Mouse (Mus musculus): ENCODE results near the gene Tmem212. TPM values are rescaled to one million over a fixed set of nuclear protein-coding genes. Genes with fewer than 3 reads are reported as not detected.

The Tmem212 gene
- total RNA-seq, 2 experiments from 2014 or later: not detected

GRCm38 (mm10) chr3:27901846-27902245 lies 5.7 kb upstream of the Tmem212 start:
- intact Hi-C loops (cut with DNase I): no loop called here
- no peak for DNase-seq

DNA sequence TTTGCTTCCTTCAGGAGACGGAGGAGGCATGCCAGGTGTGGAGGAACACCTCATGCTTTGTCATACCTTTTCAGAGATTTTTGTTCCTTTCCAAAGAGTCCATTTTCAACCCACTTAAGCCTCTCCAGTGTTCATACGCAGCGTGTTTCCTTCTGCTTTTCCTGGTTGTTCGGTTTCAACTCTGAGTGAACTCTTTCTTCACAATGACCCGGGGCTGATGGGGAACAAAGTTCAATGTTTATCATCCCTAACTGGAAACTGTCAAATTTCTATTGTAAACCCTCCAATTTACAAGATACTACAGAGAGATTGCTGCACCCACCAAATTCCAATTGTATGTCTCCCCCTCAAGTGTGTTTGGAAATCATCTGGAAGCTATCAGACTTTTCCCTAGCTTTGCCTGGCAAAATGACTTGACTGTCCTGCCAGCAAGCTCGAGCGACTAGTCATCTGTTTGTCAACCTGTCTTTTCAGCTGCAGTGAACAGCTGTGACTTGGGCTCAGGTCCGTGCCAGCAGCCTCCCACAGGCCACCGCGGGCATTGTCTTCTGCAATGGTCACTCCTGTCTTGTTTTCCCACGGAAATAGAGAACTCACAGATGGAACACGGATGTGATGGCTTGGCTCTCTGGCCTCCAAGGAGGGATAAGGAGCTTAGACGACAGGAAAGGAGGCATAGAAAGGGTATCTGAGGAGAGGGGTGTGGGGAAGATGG lies 3.0 kb upstream of the Tmem212 start:
- DNase-seq: peak; percentile 56 to 73
- intact Hi-C loops (cut with DNase I): no loop called here

DNA sequence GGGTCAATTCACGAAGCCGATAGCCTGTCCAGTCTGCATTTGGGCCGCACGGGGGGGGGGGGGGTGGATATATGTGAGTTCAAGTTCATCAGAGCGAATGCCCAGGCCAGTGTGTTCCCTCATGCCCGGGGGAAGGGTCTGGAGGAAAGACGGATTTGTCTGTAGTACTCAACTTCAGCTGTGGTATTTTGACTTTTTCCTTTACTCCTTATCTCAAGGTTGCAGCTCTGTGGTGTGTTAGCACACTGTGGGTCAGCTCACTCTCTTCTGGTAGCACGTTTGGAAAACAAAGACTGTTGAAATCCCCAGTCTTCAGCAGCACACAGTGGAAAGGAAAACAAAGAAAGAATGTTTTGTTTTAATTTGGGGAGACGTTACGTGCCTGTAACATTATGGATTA lies 2.0 kb upstream of the Tmem212 start:
- intact Hi-C loops (cut with DNase I): no loop called here
- no peak for DNase-seq

DNA sequence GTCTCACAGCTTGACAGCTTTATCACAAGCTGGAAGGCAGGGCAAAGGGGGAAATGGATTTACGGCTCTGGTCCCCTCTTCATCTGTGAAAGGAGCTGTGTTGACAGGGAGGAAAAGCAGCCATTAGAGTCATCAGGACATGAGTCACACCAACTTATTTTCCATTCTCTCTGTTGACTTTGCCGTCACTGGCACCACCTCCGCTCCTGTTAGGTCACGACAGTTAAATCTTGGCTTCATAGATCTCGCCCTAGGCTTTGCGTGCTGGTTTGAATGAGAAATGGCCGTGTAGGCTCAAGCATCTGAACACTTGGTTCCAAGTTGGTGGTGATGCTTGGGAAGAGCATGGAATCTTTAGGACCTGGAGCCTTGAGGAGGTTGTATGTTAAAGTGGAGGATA lies 9.6 kb downstream of the Tmem212 start:
- no peak for DNase-seq
- intact Hi-C loops (cut with DNase I): no loop called here

DNA sequence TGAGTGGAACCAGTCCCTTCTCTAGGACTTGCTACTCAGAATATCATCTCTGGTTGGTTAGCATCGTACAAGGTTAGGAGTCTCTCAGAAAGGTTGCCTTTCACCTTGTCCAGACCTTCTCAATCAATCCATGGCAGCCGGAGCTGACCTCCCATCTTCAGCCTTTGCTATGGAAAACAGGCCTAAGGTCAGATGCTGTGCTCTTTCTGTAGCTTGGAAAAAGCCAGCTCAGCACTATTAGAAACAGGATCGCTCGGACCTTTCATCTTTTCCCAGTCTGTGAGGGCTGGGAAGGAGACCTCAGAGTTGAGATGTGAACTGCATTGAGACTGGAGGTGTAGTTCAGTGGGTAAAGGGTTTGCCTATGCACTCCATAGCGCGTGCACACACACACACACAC lies 10.6 kb downstream of the Tmem212 start:
- DNase-seq: peak in 1 of 2 experiments; percentile 3
- intact Hi-C loops (cut with DNase I): no loop called here

DNA sequence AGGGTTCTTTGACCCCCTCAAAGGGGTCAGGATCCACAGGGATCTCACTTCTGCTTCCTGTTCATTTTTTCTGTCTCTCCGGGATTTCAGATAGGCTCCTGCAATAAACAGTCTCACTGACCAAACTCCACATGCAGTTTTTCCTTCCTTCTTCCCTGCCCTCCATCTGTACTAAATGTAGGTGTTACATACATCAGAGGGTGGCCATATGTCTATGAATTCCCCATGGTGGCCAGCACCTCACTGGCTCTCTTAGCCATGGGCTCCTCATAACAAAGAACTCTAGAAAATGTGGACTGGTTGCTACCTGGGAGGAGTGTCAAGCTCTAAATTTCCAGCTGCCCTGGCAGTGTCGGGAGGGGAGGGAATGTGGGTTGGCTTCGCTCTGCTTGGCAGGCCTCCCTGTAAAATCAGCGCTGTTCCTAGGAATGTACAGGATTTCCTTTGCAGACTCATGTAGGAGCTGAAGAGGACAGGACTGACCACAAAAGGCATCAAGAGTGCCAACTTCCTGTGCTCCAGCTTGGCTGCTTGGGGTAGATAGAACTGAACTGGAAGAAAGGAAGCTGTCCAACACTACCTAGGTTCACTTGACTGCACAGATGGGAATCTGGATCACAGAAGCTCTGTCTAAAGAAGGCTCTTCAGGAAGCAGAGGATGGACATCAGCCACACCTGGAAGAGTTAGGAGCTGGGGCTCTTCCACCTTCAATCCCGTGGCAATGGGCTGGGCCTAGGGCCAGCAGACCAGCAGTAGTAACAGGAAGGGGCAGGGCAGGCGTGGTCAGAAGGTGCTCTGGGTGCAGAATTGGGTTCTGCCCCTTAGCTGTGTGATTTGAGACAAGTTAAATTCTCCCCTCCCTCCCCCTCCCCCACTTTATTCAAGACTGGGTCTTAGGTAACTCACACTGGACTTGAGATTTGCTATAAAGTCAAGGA lies 14.0 kb downstream of the Tmem212 start:
- intact Hi-C loops (cut with DNase I): no loop called here
- peak in 1 of 2 experiments; percentile 11 for DNase-seq

DNA sequence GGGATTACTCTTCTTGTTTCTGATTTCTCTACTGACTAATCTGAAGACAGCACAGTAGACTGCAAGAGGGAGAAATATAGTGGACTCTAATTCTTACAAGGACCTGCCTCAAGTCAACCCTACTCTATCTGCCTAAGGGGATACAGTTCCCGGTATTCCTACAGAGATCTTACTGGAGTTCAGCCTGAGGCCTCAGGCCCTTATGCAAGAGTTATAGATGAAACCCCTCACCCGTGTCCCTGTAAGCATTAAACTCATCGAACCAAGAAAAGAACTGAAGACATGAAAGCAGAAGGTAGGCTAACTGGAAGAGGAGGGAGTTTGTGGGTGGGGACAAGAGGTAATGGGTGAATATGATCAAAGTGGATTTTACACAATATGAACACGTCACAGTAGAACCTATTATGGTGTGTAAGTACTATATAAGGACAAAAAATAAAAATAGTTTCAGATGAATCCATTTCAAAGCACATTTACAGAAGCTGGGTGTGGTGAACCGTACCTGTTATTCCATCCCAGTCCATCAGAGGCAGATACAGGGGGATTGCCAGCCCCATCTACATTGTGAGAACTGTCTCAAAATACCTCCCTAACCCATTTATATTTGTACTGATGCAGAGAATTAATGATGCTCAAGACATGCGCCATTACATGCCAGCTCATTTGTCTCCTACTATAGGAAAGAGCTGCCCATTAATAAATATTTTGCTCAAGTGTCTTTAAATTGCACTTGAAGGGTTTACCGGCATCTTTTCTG lies 17.1 kb downstream of the Tmem212 start:
- no peak for DNase-seq
- intact Hi-C loops (cut with DNase I): no loop called here

GRCm38 (mm10) chr3:27873268-27874073 lies 22.7 kb downstream of the Tmem212 start:
- DNase-seq: no peak
- intact Hi-C loops (cut with DNase I): no loop called here

DNA sequence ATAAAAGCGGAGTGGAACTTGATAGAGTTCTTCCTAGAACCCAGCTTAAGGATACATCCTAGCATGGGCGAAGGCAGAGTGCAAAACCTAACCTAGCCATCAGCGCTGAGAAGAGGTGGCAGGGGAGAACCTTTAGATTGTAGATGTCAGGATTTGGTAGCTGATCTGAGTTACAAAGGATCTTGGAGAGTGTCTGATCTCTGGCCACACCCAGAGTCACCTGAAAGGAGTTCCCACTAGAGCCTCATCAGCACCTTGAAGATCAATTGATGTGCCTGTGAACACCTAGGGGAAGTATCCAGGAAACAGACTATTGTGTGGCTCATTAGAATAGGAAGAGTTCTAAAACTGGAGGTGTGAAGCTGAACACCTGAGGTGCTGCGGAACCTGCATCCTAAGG lies 23.7 kb downstream of the Tmem212 start:
- DNase-seq: no peak
- intact Hi-C loops (cut with DNase I): no loop called here

DNA sequence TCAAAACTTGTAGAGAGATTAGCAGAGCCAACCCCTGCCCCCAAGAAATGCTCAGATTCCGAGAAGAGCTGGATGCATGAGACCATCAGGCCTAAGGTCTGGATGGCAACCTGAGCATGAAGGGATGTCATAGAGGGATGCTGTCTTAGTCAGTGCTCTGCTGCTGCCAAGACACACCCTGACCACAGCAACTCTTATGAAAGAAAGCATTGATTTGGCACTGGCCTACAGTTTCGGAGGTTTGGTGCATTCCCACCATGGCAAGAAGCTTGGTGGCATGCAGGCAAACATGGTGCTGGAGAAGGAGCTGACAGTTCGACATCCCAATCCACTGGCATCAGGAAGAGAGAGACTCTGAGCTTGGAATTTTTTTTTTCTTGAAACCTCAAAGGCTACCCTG lies 24.3 kb downstream of the Tmem212 start:
- intact Hi-C loops (cut with DNase I): no loop called here
- no peak for DNase-seq

DNA sequence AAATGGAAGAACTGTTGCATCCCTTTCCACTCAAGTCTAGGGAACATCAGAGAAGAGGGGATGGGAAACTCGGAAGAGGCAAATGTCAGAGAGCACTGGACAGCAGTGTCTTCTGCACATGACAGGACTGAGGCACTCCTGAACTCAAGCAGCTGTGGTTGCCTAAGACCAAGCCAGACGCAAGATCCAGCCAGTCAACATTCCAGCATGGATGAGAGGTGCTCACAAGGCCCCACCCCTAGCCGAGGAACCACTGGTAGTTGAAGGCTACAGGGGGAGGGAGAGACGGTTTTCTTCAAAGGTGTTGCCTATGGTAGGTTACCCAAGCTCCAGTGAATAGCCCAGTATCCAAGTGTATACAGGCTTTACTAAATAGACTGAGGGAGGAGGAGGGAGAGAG lies 24.8 kb downstream of the Tmem212 start:
- DNase-seq: no peak
- intact Hi-C loops (cut with DNase I): no loop called here

GRCm38 (mm10) chr3:27868681-27869080 lies 27.5 kb downstream of the Tmem212 start:
- intact Hi-C loops (cut with DNase I): no loop called here
- no peak for DNase-seq

- intact Hi-C loops (cut with DNase I): no loop called here
- DNase-seq: no peak
Observed at GRCm38 (mm10) chr3:27867731-27868130, 28.4 kb downstream of the Tmem212 start.

DNA sequence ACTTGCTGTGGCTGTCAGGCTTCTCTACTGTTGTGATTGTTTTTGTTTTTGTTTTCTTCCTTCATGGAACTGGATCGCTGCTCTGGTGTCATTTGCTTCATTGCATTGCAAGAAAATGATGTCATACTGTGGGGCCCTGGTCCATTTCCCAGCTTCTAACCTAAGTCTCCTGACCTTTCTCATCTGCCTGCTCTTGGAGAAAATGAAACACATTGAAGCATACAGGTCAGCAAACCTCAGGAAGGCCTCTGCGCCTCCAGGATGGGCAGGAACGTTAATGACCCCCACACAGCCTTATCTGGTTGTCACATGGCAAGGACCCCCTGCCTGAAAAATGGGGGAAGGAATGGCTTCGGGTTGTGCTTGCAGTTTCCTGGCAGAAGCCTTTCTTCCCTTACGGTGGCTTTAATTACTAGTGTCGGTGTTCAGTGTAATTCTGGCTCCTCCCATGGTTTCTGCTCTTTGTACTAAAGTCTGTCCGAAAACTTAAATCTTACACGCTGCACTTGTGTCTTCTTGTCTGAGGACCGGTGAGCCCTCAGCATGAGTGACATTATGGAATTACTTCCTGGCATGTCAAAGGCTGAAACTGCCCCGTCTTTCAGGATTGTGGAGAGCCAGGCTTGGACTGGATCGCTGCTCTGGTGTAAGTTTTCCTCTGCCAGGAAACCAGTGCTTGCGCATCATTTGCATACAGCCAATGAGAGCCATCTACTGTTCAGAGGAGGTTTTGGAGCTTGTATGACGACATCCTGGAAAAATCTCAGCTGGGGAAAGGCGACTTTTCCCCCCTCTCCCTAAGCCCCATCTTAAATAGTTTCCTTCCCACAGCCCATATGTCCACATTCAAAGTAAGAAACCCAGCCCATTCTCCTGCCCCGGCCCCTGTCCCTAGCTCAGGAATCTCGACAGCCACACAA lies 33.1 kb downstream of the Tmem212 start:
- DNase-seq: peak; percentile 55 to 57
- intact Hi-C loops (cut with DNase I): loop anchor here (2.0 kb wide), 1 partner anchor 152 kb away; the partner anchor contains the start of gene Fndc3b

DNA sequence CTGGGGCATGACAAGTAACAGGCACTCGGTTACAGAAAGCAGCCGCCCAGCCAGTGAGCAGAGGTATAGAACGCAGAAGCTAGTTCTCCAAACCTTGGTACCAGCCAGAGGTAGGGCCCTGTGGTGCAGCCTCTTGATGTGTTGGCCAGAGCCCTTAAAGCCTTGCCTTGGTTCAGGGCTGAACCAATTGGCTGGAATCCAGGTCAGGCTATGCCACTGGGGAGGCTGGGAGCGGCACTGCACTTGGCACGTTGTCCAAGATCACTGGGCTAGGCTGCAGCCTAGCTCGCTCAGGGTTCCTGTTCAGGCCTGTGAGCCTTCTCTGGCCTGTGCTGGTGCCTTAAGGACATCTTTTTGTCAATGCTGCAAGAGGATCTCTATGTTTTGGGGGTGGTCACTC lies 34.6 kb downstream of the Tmem212 start:
- peak; percentile 29 to 36 for DNase-seq
- intact Hi-C loops (cut with DNase I): no loop called here

- DNase-seq: no peak
- intact Hi-C loops (cut with DNase I): no loop called here
Observed at GRCm38 (mm10) chr3:27861086-27861485, 35.1 kb downstream of the Tmem212 start.

GRCm38 (mm10) chr3:27859161-27859561 lies 37.0 kb downstream of the Tmem212 start:
- intact Hi-C loops (cut with DNase I): no loop called here

GRCm38 (mm10) chr3:27858441-27859115 lies 37.6 kb downstream of the Tmem212 start:
- intact Hi-C loops (cut with DNase I): no loop called here
- no peak for DNase-seq

More at GRCm38 (mm10) chr3:27859161-27859561, 37.0 kb downstream of the Tmem212 start:
- no peak for DNase-seq
